Mouse (Mus musculus) MEL (cell line): ENCODE results near the gene Vegfb. TPM values are rescaled to one million over a fixed set of nuclear protein-coding genes. Genes with fewer than 3 reads are reported as not detected.

Source experiments
- DNase-seq: peaks from one replicate; pipeline ENCODE4 v3.0.0; 2011; ENCODE audit warnings: low read depth, low spot score
- H3K27ac ChIP-seq: 2 replicates; pipeline ENCODE4 v1.5.1; 2012; ENCODE audit warnings: low read depth, mild to moderate bottlenecking, control low read depth, low read length, moderate library complexity; ENCODE audit not compliant: control insufficient read depth
- H3K27me3 ChIP-seq, 2 experiments: fragments of 150-350 bp in 1 of 2; sonication (generic) in 1 of 2; 2 replicates each; pipeline ENCODE4 v1.6.1; 2012; ENCODE audit warnings: low read length in 2 of 2, mild to moderate bottlenecking in 2 of 2, improper control_type of control experiment in 1 of 2, moderate library complexity in 1 of 2; ENCODE audit not compliant: insufficient read depth in 2 of 2, control insufficient read depth in 1 of 2
- H3K36me3 ChIP-seq, 2 experiments: 2 replicates each; pipeline ENCODE4 v1.6.1; 2012 to 2014; ENCODE audit warnings: low read length in 2 of 2, improper control_type of control experiment in 1 of 2, inconsistent platforms in 1 of 2, mild to moderate bottlenecking in 1 of 2; ENCODE audit not compliant: insufficient read depth in 2 of 2, control insufficient read depth in 1 of 2
- H3K4me1 ChIP-seq, 2 experiments: fragments of 150-350 bp in 1 of 2; sonication (generic) in 1 of 2; 2 replicates each; pipeline ENCODE4 v1.6.1; 2012; ENCODE audit warnings: low read length in 2 of 2, improper control_type of control experiment in 1 of 2, mild to moderate bottlenecking in 1 of 2; ENCODE audit not compliant: insufficient read depth in 2 of 2, control insufficient read depth in 1 of 2
- H3K4me3 ChIP-seq, 2 experiments: fragments of 150-350 bp in 1 of 2; sonication (generic) in 1 of 2; 2 replicates each; pipeline ENCODE4 v1.5.1; 2012; ENCODE audit warnings: low read depth in 2 of 2, low read length in 2 of 2, mild to moderate bottlenecking in 2 of 2, moderate library complexity in 2 of 2, control low read depth in 1 of 2, improper control_type of control experiment in 1 of 2; ENCODE audit not compliant: control insufficient read depth in 1 of 2, insufficient read depth in 1 of 2
- H3K79me2 ChIP-seq: 2 replicates; pipeline ENCODE4 v1.6.1; 2012; ENCODE audit warnings: mild to moderate bottlenecking, low read length, moderate library complexity; ENCODE audit not compliant: control insufficient read depth, poor library complexity, insufficient read depth
- H3K9ac ChIP-seq: 2 replicates; pipeline ENCODE4 v1.6.1; 2012; ENCODE audit warnings: low read depth, mild to moderate bottlenecking, control low read depth, low read length, moderate library complexity; ENCODE audit not compliant: control insufficient read depth, poor library complexity, severe bottlenecking
- H3K9me3 ChIP-seq: fragments of 150-350 bp; sonication (generic); replicated peaks from 2 replicates; pipeline ENCODE4 v1.6.1; 2012; ENCODE audit warnings: mild to moderate bottlenecking, low read length, improper control_type of control experiment, moderate library complexity; ENCODE audit not compliant: insufficient read depth
- BHLHE40 ChIP-seq: IDR thresholded peaks from 2 replicates; pipeline ENCODE4 v1.6.1; 2012; ENCODE audit warnings: low read depth, mild to moderate bottlenecking, inconsistent platforms, low read length, improper control_type of control experiment, borderline replicate concordance
- CHD1 ChIP-seq: IDR thresholded peaks from 2 replicates; pipeline ENCODE4 v1.6.1; 2012; ENCODE audit warnings: low read depth, mild to moderate bottlenecking, inconsistent platforms, low read length, improper control_type of control experiment
- CHD2 ChIP-seq: IDR thresholded peaks from 2 replicates; pipeline ENCODE4 v1.6.1; 2011; ENCODE audit warnings: low read length, improper control_type of control experiment
- CTCF ChIP-seq, 3 experiments: IDR thresholded peaks in 2 of 3; conservative IDR thresholded peaks in 1 of 3; 2 replicates each; pipeline ENCODE4 v1.5.1; 2011 to 2012; ENCODE audit warnings: low read length in 3 of 3, low read depth in 2 of 3, mild to moderate bottlenecking in 2 of 3, improper control_type of control experiment in 1 of 3, inconsistent platforms in 1 of 3, mixed read lengths in 1 of 3, moderate library complexity in 1 of 3; ENCODE audit not compliant: control insufficient read depth in 1 of 3, insufficient read depth in 1 of 3, poor library complexity in 1 of 3, severe bottlenecking in 1 of 3
- E2F4 ChIP-seq: IDR thresholded peaks from 2 replicates; pipeline ENCODE4 v1.6.1; 2011; ENCODE audit warnings: low read depth, low read length, improper control_type of control experiment, borderline replicate concordance
- ELF1 ChIP-seq: IDR thresholded peaks from 2 replicates; pipeline ENCODE4 v1.6.1; 2014; ENCODE audit warnings: low read depth, mild to moderate bottlenecking, inconsistent platforms, low read length, improper control_type of control experiment, moderate library complexity
- EP300 ChIP-seq, 2 experiments: IDR thresholded peaks; 2 replicates each; pipeline ENCODE4 v1.6.1; 2011; ENCODE audit warnings: improper control_type of control experiment in 2 of 2, low read length in 2 of 2, low read depth in 1 of 2, mild to moderate bottlenecking in 1 of 2
- GATA1 ChIP-seq: IDR thresholded peaks from 2 replicates; pipeline ENCODE4 v1.6.1; 2011; ENCODE audit warnings: low read depth, low read length, improper control_type of control experiment
- HCFC1 ChIP-seq: IDR thresholded peaks from 2 replicates; pipeline ENCODE4 v1.6.1; 2012; ENCODE audit warnings: low read depth, mild to moderate bottlenecking, inconsistent platforms, low read length, improper control_type of control experiment, moderate library complexity
- JUND ChIP-seq: IDR thresholded peaks from 2 replicates; pipeline ENCODE4 v1.6.1; 2011; ENCODE audit warnings: low read depth, mild to moderate bottlenecking, improper control_type of control experiment, low read length
- KAT2A ChIP-seq: conservative IDR thresholded peaks from 2 replicates; pipeline ENCODE4 v1.6.1; 2012; ENCODE audit warnings: low read depth, low read length, improper control_type of control experiment, inconsistent platforms
- MAFK ChIP-seq: IDR thresholded peaks from 2 replicates; pipeline ENCODE4 v1.6.1; 2011; ENCODE audit warnings: low read depth, mild to moderate bottlenecking, low read length, improper control_type of control experiment, borderline replicate concordance
- MAX ChIP-seq: IDR thresholded peaks from 2 replicates; pipeline ENCODE4 v1.6.1; 2011; ENCODE audit warnings: low read length, improper control_type of control experiment
- MAZ ChIP-seq: IDR thresholded peaks from 2 replicates; pipeline ENCODE4 v1.6.1; 2012; ENCODE audit warnings: low read depth, mild to moderate bottlenecking, inconsistent platforms, low read length, improper control_type of control experiment
- MEF2A ChIP-seq: IDR thresholded peaks from 2 replicates; pipeline ENCODE4 v1.6.1; 2014; ENCODE audit warnings: low read depth, mild to moderate bottlenecking, inconsistent platforms, low read length, improper control_type of control experiment; ENCODE audit not compliant: poor library complexity, insufficient replicate concordance, severe bottlenecking; ENCODE audit errors: extremely low read depth
- MXI1 ChIP-seq: IDR thresholded peaks from 2 replicates; pipeline ENCODE4 v1.6.1; 2011; ENCODE audit warnings: mild to moderate bottlenecking, low read depth, low read length, improper control_type of control experiment
- MYB ChIP-seq: IDR thresholded peaks from 2 replicates; pipeline ENCODE4 v1.6.1; 2011; ENCODE audit warnings: mild to moderate bottlenecking, low read depth, low read length, improper control_type of control experiment
- MYC ChIP-seq: IDR thresholded peaks from 2 replicates; pipeline ENCODE4 v1.6.1; 2011; ENCODE audit warnings: low read depth, mild to moderate bottlenecking, low read length, improper control_type of control experiment, moderate library complexity
- NELFE ChIP-seq: IDR thresholded peaks from 2 replicates; pipeline ENCODE4 v1.6.1; 2011; ENCODE audit warnings: low read depth, low read length, improper control_type of control experiment
- POLR2A ChIP-seq, 2 experiments: IDR thresholded peaks; 2 replicates each; pipeline ENCODE4 v1.6.1; 2011 to 2012; ENCODE audit warnings: low read length in 2 of 2, mild to moderate bottlenecking in 2 of 2, control low read depth in 1 of 2, improper control_type of control experiment in 1 of 2, low read depth in 1 of 2, moderate library complexity in 1 of 2; ENCODE audit not compliant: control insufficient read depth in 1 of 2, insufficient read depth in 1 of 2, poor library complexity in 1 of 2
- POLR2AphosphoS2 ChIP-seq: IDR thresholded peaks from 2 replicates; pipeline ENCODE4 v1.6.1; 2011; ENCODE audit warnings: low read length, improper control_type of control experiment
- POLR2AphosphoS5 ChIP-seq: IDR thresholded peaks from 2 replicates; pipeline ENCODE4 v1.6.1; 2012; ENCODE audit warnings: low read depth, borderline replicate concordance, mild to moderate bottlenecking, inconsistent platforms, low read length, moderate library complexity, mixed read lengths
- RCOR1 ChIP-seq: IDR thresholded peaks from 2 replicates; pipeline ENCODE4 v1.6.1; 2012; ENCODE audit warnings: low read depth, mild to moderate bottlenecking, inconsistent platforms, low read length, improper control_type of control experiment
- SIN3A ChIP-seq: IDR thresholded peaks from 2 replicates; pipeline ENCODE4 v1.6.1; 2012; ENCODE audit warnings: low read length, improper control_type of control experiment, inconsistent platforms
- TAL1 ChIP-seq: IDR thresholded peaks from 2 replicates; pipeline ENCODE4 v1.6.1; 2012; ENCODE audit warnings: mild to moderate bottlenecking, inconsistent platforms, low read length, moderate library complexity, mixed read lengths
- UBTF ChIP-seq: IDR thresholded peaks from 2 replicates; pipeline ENCODE4 v1.6.1; 2012; ENCODE audit warnings: low read depth, mild to moderate bottlenecking, inconsistent platforms, low read length, improper control_type of control experiment, moderate library complexity, borderline replicate concordance; ENCODE audit not compliant: insufficient read depth
- USF1 ChIP-seq: IDR thresholded peaks from 2 replicates; pipeline ENCODE4 v1.6.1; 2014; ENCODE audit warnings: low read depth, mild to moderate bottlenecking, inconsistent platforms, low read length, improper control_type of control experiment, moderate library complexity
- ZC3H11A ChIP-seq: IDR thresholded peaks from 2 replicates; pipeline ENCODE4 v1.6.1; 2012; ENCODE audit warnings: low read depth, mild to moderate bottlenecking, inconsistent platforms, low read length, improper control_type of control experiment
- ZKSCAN1 ChIP-seq: IDR thresholded peaks from 2 replicates; pipeline ENCODE4 v1.6.1; 2012; ENCODE audit warnings: low read depth, mild to moderate bottlenecking, inconsistent platforms, low read length, improper control_type of control experiment, moderate library complexity
- ZMIZ1 ChIP-seq: IDR thresholded peaks from 2 replicates; pipeline ENCODE4 v1.6.1; 2012; ENCODE audit warnings: low read depth, mild to moderate bottlenecking, inconsistent platforms, low read length, improper control_type of control experiment, moderate library complexity
- ZNF384 ChIP-seq: IDR thresholded peaks from 2 replicates; pipeline ENCODE4 v1.6.1; 2012; ENCODE audit warnings: low read depth, mild to moderate bottlenecking, inconsistent platforms, low read length, improper control_type of control experiment
- polyA plus RNA-seq, 2 experiments: library from polyadenylated mRNA; stranded (reverse) in 1 of 2; unstranded in 1 of 2; fragments of >175 nt in 1 of 2; fragments of >200 nt in 1 of 2; gene quantifications; 2 replicates each; pipeline versions ENCODE4 v1.2.1 to v1.2.4; 2012; ENCODE audit warnings: low replicate concordance in 2 of 2, low read depth in 1 of 2; ENCODE audit not compliant: insufficient read length in 2 of 2, insufficient read depth in 1 of 2, missing spikeins in 1 of 2
- total RNA-seq: library from RNA; depleted of rRNA; stranded (reverse); fragments of 300-350 nt; gene quantifications from 2 replicates; pipeline ENCODE4 v1.2.3, GENCODE M21; 2012

Gene Vegfb
- total and polyA plus RNA-seq, 3 experiments, result 11.2 to 67.6 TPM; not detected in 1

DNA sequence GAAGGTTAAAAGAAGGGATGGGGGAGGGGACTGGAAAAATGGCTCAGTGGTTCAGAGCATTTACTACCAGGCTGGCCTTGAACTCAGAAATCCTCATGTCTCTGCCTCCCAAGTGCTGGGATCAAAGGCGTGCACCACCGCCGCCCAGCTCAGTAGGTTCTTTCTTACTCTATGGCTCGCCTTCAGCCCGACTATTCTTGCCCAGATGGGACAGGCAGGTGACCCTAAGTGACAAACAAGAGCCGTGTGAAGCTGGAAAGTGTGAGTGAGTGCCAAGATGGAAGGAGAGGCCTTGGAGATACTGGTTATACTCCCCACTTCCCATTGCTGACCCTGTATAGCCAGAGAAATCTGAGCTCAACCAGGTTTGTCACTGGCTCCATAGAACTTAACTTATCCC lies 43.7 kb downstream of the Vegfb start:
- Histone ChIP-seq H3K4me3 (no peak overlapping the region), H3K36me3 (peaks cover 0 to 2% of the 10 kb centered on the region in 2 experiments; a peak in 1 of 4 replicates), H3K4me1 (peaks cover 0 to 10% of the 10 kb centered on the region in 2 experiments; a peak in 2 of 4 replicates), H3K27ac (no peak overlapping the region), H3K79me2 (peaks cover 8% of the 10 kb centered on the region; the same call in 1 of the 2 replicates), H3K9ac (no peak overlapping the region), H3K9me3 (no peaks in the 10 kb centered on the region), H3K27me3 (no peaks in the 10 kb centered on the region)
- no peak for TF ChIP-seq MYB
- no peak for TF ChIP-seq E2F4
- no peak for TF ChIP-seq KAT2A
- no peak for TF ChIP-seq ZC3H11A
- no peak for TF ChIP-seq SIN3A
- TF ChIP-seq MAFK, result no peak
- no peak for TF ChIP-seq TAL1
- TF ChIP-seq EP300 (IDR thresholded peaks at IDR 0.05; ENCODE audit: low read depth in 1 of 2, low read length in 2 of 2), result no peak
- TF ChIP-seq POLR2AphosphoS5, result no peak
- TF ChIP-seq HCFC1, result no peak
- TF ChIP-seq UBTF, result no peak
- no peak for TF ChIP-seq NELFE
- no peak for TF ChIP-seq USF1
- TF ChIP-seq ZKSCAN1, result no peak
- no peak for TF ChIP-seq GATA1
- no peak for TF ChIP-seq CTCF (IDR thresholded peaks at IDR 0.05 in 2 of 3, conservative IDR thresholded peaks at IDR 0.05 in 1 of 3; ENCODE audit: control insufficient read depth in 1 of 3, insufficient read depth in 1 of 3, low read depth in 2 of 3, low read length in 3 of 3, poor library complexity in 1 of 3, severe bottlenecking in 1 of 3)
- no peak for TF ChIP-seq RCOR1
- no peak for TF ChIP-seq MYC
- TF ChIP-seq BHLHE40, result no peak
- DNase-seq, result no peak

DNA sequence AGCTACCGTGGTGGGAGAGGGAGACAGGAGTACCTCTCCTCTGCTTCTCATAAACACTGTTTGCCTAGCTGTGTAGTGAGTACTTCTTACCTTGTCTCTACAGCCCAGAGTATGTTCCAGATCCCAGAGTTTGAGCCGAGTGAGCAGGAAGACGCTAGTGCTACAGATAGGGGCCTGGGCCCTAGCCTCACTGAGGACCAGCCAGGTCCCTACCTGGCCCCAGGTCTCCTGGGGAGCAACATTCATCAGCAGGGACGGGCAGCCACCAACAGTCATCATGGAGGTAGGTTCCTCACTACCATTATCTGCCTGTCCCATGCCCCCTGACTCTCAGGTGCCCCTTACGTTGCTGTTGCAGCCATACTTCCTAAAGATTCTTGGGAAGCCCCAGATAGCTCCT lies 44.7 kb downstream of the Vegfb start:
- Histone ChIP-seq H3K27me3 (no peaks in the 10 kb centered on the region), H3K4me1 (peaks cover 0 to 10% of the 10 kb centered on the region in 2 experiments; a peak in 2 of 4 replicates), H3K9ac (peak overlapping the region; percentile 75), H3K4me3 (peak overlapping the region; percentile 62 to 78), H3K27ac (peak overlapping the region; percentile 41), H3K36me3 (peaks cover 0 to 2% of the 10 kb centered on the region in 2 experiments; a peak in 1 of 4 replicates), H3K9me3 (no peaks in the 10 kb centered on the region), H3K79me2 (peaks cover 8% of the 10 kb centered on the region; the same call in 1 of the 2 replicates)
- DNase-seq, result no peak
- TF ChIP-seq NELFE (no peak), MXI1 (no peak), MEF2A (no peak), CHD1 (no peak), MAFK (no peak), ZMIZ1 (no peak), POLR2AphosphoS2 (no peak), POLR2AphosphoS5 (no peak), MAZ (no peak), JUND (no peak), KAT2A (no peak), ELF1 (no peak), CHD2 (no peak), MAX (no peak), POLR2A (IDR thresholded peaks at IDR 0.05; ENCODE audit: control insufficient read depth in 1 of 2, insufficient read depth in 1 of 2, low read depth in 1 of 2, low read length in 2 of 2, poor library complexity in 1 of 2) (no peak), ZNF384 (no peak), MYB (no peak), UBTF (no peak)
